9 mouse cellular contexts compared by ENCODE assay signal in the genomic region with DNA sequence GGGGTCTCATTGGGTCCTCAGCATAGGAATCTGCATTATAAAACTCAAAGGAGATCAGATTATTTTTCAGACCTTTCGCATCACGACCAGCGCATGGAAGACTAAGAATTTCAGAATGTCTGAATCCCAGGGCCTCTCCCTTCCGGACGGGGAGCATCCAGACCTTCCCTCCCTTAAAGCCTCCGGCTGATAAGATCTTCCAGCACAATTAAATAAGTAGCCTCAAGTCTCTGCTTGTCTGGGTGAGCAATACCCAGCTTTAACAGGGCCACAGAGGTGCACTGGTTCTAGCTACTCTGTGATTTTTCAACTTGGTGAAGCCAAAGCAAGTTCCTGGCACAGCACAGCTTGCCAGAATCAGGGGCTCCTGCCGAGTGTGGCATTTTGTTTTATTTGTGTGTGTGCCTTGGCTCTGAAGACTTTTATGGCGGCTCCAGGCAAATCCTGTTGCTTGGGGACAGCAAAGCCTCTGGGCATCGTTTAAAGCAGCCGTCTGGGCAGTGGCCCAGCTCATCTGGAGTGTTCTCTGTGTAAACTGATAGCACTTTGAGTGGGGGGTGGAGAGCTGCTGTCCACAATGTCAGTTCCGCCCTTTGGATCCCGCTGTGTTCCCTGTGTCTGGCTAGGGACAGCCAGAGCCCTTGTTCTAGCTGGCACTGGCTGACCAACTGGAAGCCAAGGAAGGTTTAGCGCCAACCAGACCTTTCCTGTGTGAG. TPM values are rescaled to one million over a fixed set of nuclear protein-coding genes. Genes with fewer than 3 reads are reported as not detected.
DNase-seq lines count a peak whose midpoint lies in the region; ATAC-seq lines count a peak whose summit lies in the region.
"Had no signal": no experiment of that assay in that cellular context is flagged by ENCODE, and none has a peak within 500 bp of the region (broad histone marks: within the 10 kb centered on the region; RNA-seq: fewer than 3 reads in every experiment).

No protein-coding gene starts in this region.

- no peaks in the 10 kb centered on the region for H3K9me3 ChIP-seq in heart, embryonic 15.5 days (replicated peaks)
- H3K9me3 ChIP-seq in liver, embryonic 13.5 days (replicated peaks): no peaks in the 10 kb centered on the region
- H3K9me3 ChIP-seq in neural tube, embryonic 13.5 days: no peaks in the 10 kb centered on the region

- 0 out of 2 replicates have a peak, but pooled peaks cover 3% of the 10 kb centered on the region for H3K27me3 ChIP-seq in heart, embryonic 15.5 days
- no peaks in the 10 kb centered on the region for H3K27me3 ChIP-seq in liver, embryonic 13.5 days
- no peaks in the 10 kb centered on the region for H3K27me3 ChIP-seq in neural tube, embryonic 13.5 days
- H3K27me3 ChIP-seq: CH12.LX had no signal

- peak overlapping the region; percentile 76 for H3K27ac ChIP-seq in heart, embryonic 15.5 days
- no peak overlapping the region for H3K27ac ChIP-seq in liver, embryonic 13.5 days
- H3K27ac ChIP-seq in neural tube, embryonic 13.5 days (replicated peaks): 0 out of 2 replicates have a peak overlapping the region, but pooled peaks have one; percentile 6

- H3K36me3 ChIP-seq in heart, embryonic 15.5 days: no peaks in the 10 kb centered on the region
- peaks cover 3% of the 10 kb centered on the region; the same call in 1 of the 2 replicates for H3K36me3 ChIP-seq in liver, embryonic 13.5 days
- no peaks in the 10 kb centered on the region for H3K36me3 ChIP-seq in neural tube, embryonic 13.5 days

- peak overlapping the region; percentile 49 for H3K9ac ChIP-seq in heart, embryonic 15.5 days
- H3K9ac ChIP-seq in liver, embryonic 13.5 days: 0 out of 2 replicates have a peak overlapping the region, but pooled peaks have one; percentile 33
- peak overlapping the region; percentile 41; the same call in 1 of the 2 replicates for H3K9ac ChIP-seq in neural tube, embryonic 13.5 days

- WGBS in heart, embryonic 15.5 days: 14% methylated on average over 13 of the region's 13 CpGs
- WGBS in liver, embryonic 13.5 days (ENCODE audit: insufficient replicate concordance): 30% methylated on average over 13 of the region's 13 CpGs
- WGBS in neural tube, embryonic 13.5 days: 24% methylated on average over 13 of the region's 13 CpGs

- H3K4me1 ChIP-seq in heart, embryonic 15.5 days (replicated peaks): peaks cover 30% of the 10 kb centered on the region
- peaks cover 43% of the 10 kb centered on the region for H3K4me1 ChIP-seq in liver, embryonic 13.5 days (replicated peaks)
- H3K4me1 ChIP-seq in neural tube, embryonic 13.5 days (replicated peaks): peaks cover 16% of the 10 kb centered on the region

- peak overlapping the region; percentile 50 for H3K4me3 ChIP-seq in heart, embryonic 15.5 days
- peak overlapping the region; percentile 46 for H3K4me3 ChIP-seq in liver, embryonic 13.5 days (replicated peaks)
- H3K4me3 ChIP-seq in neural tube, embryonic 13.5 days: peak overlapping the region; percentile 22

- DNase-seq in retina, postnatal 1 day: peak; percentile 32
- no peak for DNase-seq in retina, embryonic 14.5 days (ENCODE audit: low spot score)
- DNase-seq in fibroblast of lung, adult 2 months (ENCODE audit: low read depth): peak; percentile 36
- peak; percentile 8 to 64 for DNase-seq in kidney, postnatal 25 days
- no peak for DNase-seq in liver, embryonic 13.5 days
- DNase-seq in natural killer cell, adult 2 months (ENCODE audit: low spot score in 2 of 2): no peak

- peak; percentile 90 for ATAC-seq in heart, embryonic 15.5 days (replicated peaks; ENCODE audit: insufficient number of reproducible peaks, insufficient read depth, low FRiP score, low read depth)
- ATAC-seq in liver, embryonic 13.5 days (ENCODE audit: low read depth): no peak; the same call in 1 of the 2 replicates
- ATAC-seq in neural tube, embryonic 13.5 days (ENCODE audit: low read depth): peak; percentile 85

- peak overlapping the region; percentile 75 for H3K4me2 ChIP-seq in heart, embryonic 15.5 days
- peak overlapping the region; percentile 72 for H3K4me2 ChIP-seq in liver, embryonic 13.5 days
- H3K4me2 ChIP-seq in neural tube, embryonic 13.5 days: peak overlapping the region; percentile 48

RNA-seq across cellular contexts. Expression of a gene that starts 0.6 kb away (rescaled TPM):
- 0.67 and 0.98 TPM in 2 replicates for polyA plus RNA-seq in heart, embryonic 15.5 days (2015; fragmentation: Nextera tagmentation; extraction: Ambion mirVana)
- polyA plus RNA-seq in liver, embryonic 13.5 days (2015; fragmentation: Nextera tagmentation; extraction: Ambion mirVana): 0.10 and 0.15 TPM in 2 replicates
- polyA plus RNA-seq in neural tube, embryonic 13.5 days (2015; fragmentation: Nextera tagmentation; extraction: Ambion mirVana): 0.10 and 0.14 TPM in 2 replicates

RNA-seq across cellular contexts. Expression of a gene that starts 11.6 kb away (rescaled TPM):
- 9.8 and 11.7 TPM in 2 replicates for polyA plus RNA-seq in heart, embryonic 15.5 days (2015; fragmentation: Nextera tagmentation; extraction: Ambion mirVana)
- 2.8 and 3.6 TPM in 2 replicates for polyA plus RNA-seq in liver, embryonic 13.5 days (2015; fragmentation: Nextera tagmentation; extraction: Ambion mirVana)
- 23.3 and 23.8 TPM in 2 replicates for polyA plus RNA-seq in neural tube, embryonic 13.5 days (2015; fragmentation: Nextera tagmentation; extraction: Ambion mirVana)

RNA-seq across cellular contexts. Expression of a gene that starts 34.5 kb away (rescaled TPM):
- 14.2 and 16.2 TPM in 2 replicates for polyA plus RNA-seq in heart, embryonic 15.5 days (2015; fragmentation: Nextera tagmentation; extraction: Ambion mirVana)
- polyA plus RNA-seq in liver, embryonic 13.5 days (2015; fragmentation: Nextera tagmentation; extraction: Ambion mirVana): 11.3 and 12.9 TPM in 2 replicates
- polyA plus RNA-seq in neural tube, embryonic 13.5 days (2015; fragmentation: Nextera tagmentation; extraction: Ambion mirVana): 3.3 and 4.9 TPM in 2 replicates

Comparison
In these comparisons a context has a peak if more than half of its experiments do, and no peak if none do; other contexts are left out.
1. DNase-seq: peak in retina, postnatal 1 day (single experiment), fibroblast of lung, adult 2 months (single experiment) and kidney, postnatal 25 days (2 of 2); none in retina, embryonic 14.5 days (single experiment), liver, embryonic 13.5 days (single experiment) and natural killer cell, adult 2 months (0 of 2).
2. Peak in every context shown above with its lines, with median percentiles within 50 percentile points of each other: H3K4me2 ChIP-seq, H3K4me3 ChIP-seq and H3K9ac ChIP-seq.